Mouse (Mus musculus) heart, embryonic 14.5 days (tissue): ENCODE measurements at regions not wholly inside any gene's neighbourhood (a gene's known extent, or its start where the extent isn't known, plus 50 kb on each side); places are given as distances from the start of the nearest gene placed in this dataset.

Experiments used
- ATAC-seq: fragments of 200-750 bp; cut with Nextera tagmentation; 2 replicates; pipeline ENCODE4 v1.8.0; 2017; ENCODE audit warnings: low read depth, moderate TSS enrichment; ENCODE audit not compliant: insufficient number of reproducible peaks, insufficient read depth, low FRiP score
- H3K27ac ChIP-seq, 2 experiments: fragments of 200-500 bp in 1 of 2; fragments of 300-500 bp in 1 of 2; sonication (generic) in 1 of 2; replicated peaks in 1 of 2; 2 replicates each; pipeline ENCODE4 v1.5.1; 2012 to 2014; ENCODE audit warnings: low read depth in 2 of 2, low read length in 2 of 2, control low read depth in 1 of 2, mild to moderate bottlenecking in 1 of 2, mixed read lengths in 1 of 2; ENCODE audit not compliant: control insufficient read depth in 1 of 2, insufficient read depth in 1 of 2
- H3K27me3 ChIP-seq: fragments of 300-500 bp; sonication (generic); 2 replicates; pipeline ENCODE4 v1.6.1; 2014; ENCODE audit warnings: mild to moderate bottlenecking, low read length, control low read depth; ENCODE audit not compliant: control insufficient read depth, insufficient read depth
- H3K36me3 ChIP-seq: fragments of 300-500 bp; sonication (generic); 2 replicates; pipeline ENCODE4 v1.6.1; 2014; ENCODE audit warnings: mild to moderate bottlenecking, control low read depth, low read length, mixed read lengths; ENCODE audit not compliant: control insufficient read depth, insufficient read depth
- H3K4me1 ChIP-seq, 2 experiments: fragments of 200-500 bp in 1 of 2; fragments of 300-500 bp in 1 of 2; sonication (generic) in 1 of 2; 2 replicates each; pipeline ENCODE4 v1.6.1; 2012 to 2014; ENCODE audit warnings: low read length in 2 of 2, control low read depth in 1 of 2, mixed read lengths in 1 of 2; ENCODE audit not compliant: control insufficient read depth in 2 of 2, insufficient read depth in 2 of 2
- H3K4me2 ChIP-seq: fragments of 300-500 bp; sonication (generic); 2 replicates; pipeline ENCODE4 v1.6.1; 2014; ENCODE audit warnings: mild to moderate bottlenecking, low read length
- H3K4me3 ChIP-seq, 2 experiments: fragments of 200-500 bp in 1 of 2; fragments of 300-500 bp in 1 of 2; sonication (generic) in 1 of 2; 2 replicates each; pipeline ENCODE4 v1.5.1; 2012 to 2014; ENCODE audit warnings: low read length in 2 of 2, mild to moderate bottlenecking in 2 of 2, control low read depth in 1 of 2, low read depth in 1 of 2, moderate library complexity in 1 of 2; ENCODE audit not compliant: control insufficient read depth in 1 of 2, insufficient read depth in 1 of 2
- H3K9ac ChIP-seq: fragments of 300-500 bp; sonication (generic); 2 replicates; pipeline ENCODE4 v1.6.1; 2014; ENCODE audit warnings: mild to moderate bottlenecking, low read length
- H3K9me3 ChIP-seq: fragments of 300-500 bp; sonication (generic); 2 replicates; pipeline ENCODE4 v1.6.1; 2016; ENCODE audit warnings: low read length, control low read depth; ENCODE audit not compliant: control insufficient read depth
- WGBS: fragments of 180-500 bp; shearing (Covaris S2); extraction: QIAGEN DNeasy Blood & Tissue Kit; methylation state at CpG from one replicate; pipeline ENCODE4 v1.1.7; 2014; 5-methylcytosine and 5-hydroxymethylcytosine counted together

- no peak overlapping the region for H3K9ac ChIP-seq
- H3K27ac ChIP-seq, result no peak overlapping the region
- H3K9me3 ChIP-seq, result no peaks in the 10 kb centered on the region
- no peak overlapping the region for H3K4me2 ChIP-seq
- 43% methylated on average over 2 of the region's 2 CpGs for WGBS
- H3K4me3 ChIP-seq, result no peak overlapping the region
- H3K36me3 ChIP-seq, result no peaks in the 10 kb centered on the region
- H3K4me1 ChIP-seq, result no peaks in the 10 kb centered on the region
- H3K27me3 ChIP-seq, result no peaks in the 10 kb centered on the region
- no peak for ATAC-seq
Observed at GRCm38 (mm10) chrX:97434327-97434726, 57.3 kb upstream of the Eda2r start.

- Histone ChIP-seq H3K4me3 (peak overlapping the region; percentile 45 to 54), H3K27me3 (no peaks in the 10 kb centered on the region), H3K27ac (no peak overlapping the region), H3K36me3 (no peaks in the 10 kb centered on the region), H3K9ac (peak overlapping the region; percentile 67), H3K4me1 (no peaks in the 10 kb centered on the region), H3K9me3 (no peaks in the 10 kb centered on the region), H3K4me2 (peak overlapping the region; percentile 49)
- 18% methylated on average over 6 of the region's 6 CpGs for WGBS
- ATAC-seq, result no peak
Observed at GRCm38 (mm10) chrX:97431391-97431803, 54.4 kb upstream of the Eda2r start.
